Comparison of ENCODE assay signal across 8 mouse cellular contexts in genomic region chr3:97657655-97658411, GRCm38 (mm10). TPM values are rescaled to one million over a fixed set of nuclear protein-coding genes. Genes with fewer than 3 reads are reported as not detected.
DNase-seq lines count a peak whose midpoint lies in the region; ATAC-seq and TF ChIP-seq lines count a peak whose summit lies in the region.

Gene Prkab2 (plus strand): TSS chr3:97658193.

- H3K9ac ChIP-seq in MEL (ENCODE audit: control insufficient read depth, low read depth, low read length, poor library complexity, severe bottlenecking) = peak within 1 kb of the TSS; percentile 76
- H3K9ac ChIP-seq in forebrain, postnatal 0 days = peak within 1 kb of the TSS; percentile 65
- H3K9ac ChIP-seq in lung, embryonic 15.5 days = peak within 1 kb of the TSS; percentile 65

- WGBS in cerebellum, adult 2 months = under 1% methylated on average over 51 of the region's 51 CpGs
- 2% methylated on average over 46 of the region's 51 CpGs for WGBS in forebrain, postnatal 0 days
- WGBS in lung, embryonic 15.5 days = 2% methylated on average over 49 of the region's 51 CpGs

- H3K79me2 ChIP-seq in MEL (ENCODE audit: control insufficient read depth, insufficient read depth, low read length, poor library complexity) = peaks cover 3% of the 10 kb centered on the region; the same call in 1 of the 2 replicates

- peak within 1 kb of the TSS; percentile 34 for H3K27ac ChIP-seq in MEL (ENCODE audit: control insufficient read depth, low read depth, low read length)
- H3K27ac ChIP-seq in cerebellum, adult 2 months (ENCODE audit: insufficient read depth, low read length) = peak within 1 kb of the TSS; percentile 80
- peak within 1 kb of the TSS; percentile 67 for H3K27ac ChIP-seq in forebrain, postnatal 0 days (ENCODE audit: low read depth, low read length)
- H3K27ac ChIP-seq in lung, embryonic 15.5 days = peak within 1 kb of the TSS; percentile 41; the same call in 1 of the 2 replicates

- peak; percentile 96 for ATAC-seq in forebrain, postnatal 0 days
- peak; percentile 97 for ATAC-seq in lung, embryonic 15.5 days (ENCODE audit: borderline replicate concordance, extremely low read depth, low FRiP score, low TSS enrichment)

- H3K27me3 ChIP-seq in MEL (ENCODE audit: control insufficient read depth in 1 of 2, insufficient read depth in 2 of 2, low read length in 2 of 2) = no peaks in the 10 kb centered on the region
- H3K27me3 ChIP-seq in cerebellum, adult 2 months (ENCODE audit: control insufficient read depth, insufficient read depth, low read length) = no peaks in the 10 kb centered on the region
- no peaks in the 10 kb centered on the region for H3K27me3 ChIP-seq in forebrain, postnatal 0 days (ENCODE audit: insufficient read depth, low read length)
- no peaks in the 10 kb centered on the region for H3K27me3 ChIP-seq in lung, embryonic 15.5 days

- no peak for TF ChIP-seq RAD21 in MEL (IDR thresholded peaks at IDR 0.05; ENCODE audit: low read depth, low read length)

- H3K4me2 ChIP-seq in forebrain, postnatal 0 days (ENCODE audit: low read depth) = peak within 1 kb of the TSS; percentile 66
- H3K4me2 ChIP-seq in lung, embryonic 15.5 days = peak within 1 kb of the TSS; percentile 83

- no peaks in the 10 kb centered on the region for H3K9me3 ChIP-seq in MEL (replicated peaks; ENCODE audit: insufficient read depth, low read length)
- H3K9me3 ChIP-seq in forebrain, postnatal 0 days (ENCODE audit: low read length) = no peaks in the 10 kb centered on the region
- H3K9me3 ChIP-seq in lung, embryonic 15.5 days = no peaks in the 10 kb centered on the region

- TF ChIP-seq EP300 in MEL (IDR thresholded peaks at IDR 0.05; ENCODE audit: low read depth in 1 of 2, low read length in 2 of 2) = peak in 1 of 2 experiments; percentile 55; a peak in 2 of 4 replicates

- H3K4me1 ChIP-seq in MEL (ENCODE audit: control insufficient read depth in 1 of 2, insufficient read depth in 2 of 2, low read length in 2 of 2) = peaks cover 8 to 26% of the 10 kb centered on the region in 2 experiments
- H3K4me1 ChIP-seq in cerebellum, adult 2 months (ENCODE audit: control insufficient read depth, insufficient read depth, low read length) = no peaks in the 10 kb centered on the region; the same call in 1 of the 2 replicates
- H3K4me1 ChIP-seq in forebrain, postnatal 0 days (ENCODE audit: insufficient read depth) = peaks cover 8% of the 10 kb centered on the region; the same call in 1 of the 2 replicates
- peaks cover 12% of the 10 kb centered on the region for H3K4me1 ChIP-seq in lung, embryonic 15.5 days

- H3K36me3 ChIP-seq in MEL (ENCODE audit: control insufficient read depth in 1 of 2, insufficient read depth in 2 of 2, low read length in 2 of 2) = peaks cover 0 to 25% of the 10 kb centered on the region in 2 experiments; a peak in 2 of 4 replicates
- H3K36me3 ChIP-seq in forebrain, postnatal 0 days (ENCODE audit: insufficient read depth) = peaks cover 7% of the 10 kb centered on the region
- H3K36me3 ChIP-seq in lung, embryonic 15.5 days = no peaks in the 10 kb centered on the region

- peak within 1 kb of the TSS; percentile 83 to 94 for H3K4me3 ChIP-seq in MEL (ENCODE audit: control insufficient read depth in 1 of 2, insufficient read depth in 1 of 2, low read depth in 2 of 2, low read length in 2 of 2)
- H3K4me3 ChIP-seq in cerebellum, adult 2 months (replicated peaks; ENCODE audit: insufficient read depth, low read depth, low read length) = peak within 1 kb of the TSS; percentile 98
- H3K4me3 ChIP-seq in forebrain, postnatal 0 days (ENCODE audit: low read depth, low read length) = peak within 1 kb of the TSS; percentile 89
- H3K4me3 ChIP-seq in lung, embryonic 15.5 days = peak within 1 kb of the TSS; percentile 76

- peak; percentile 100 for DNase-seq in MEL (ENCODE audit: low read depth, low spot score)
- DNase-seq in cerebellum, adult 2 months = peak; percentile 98
- peak; percentile 98 for DNase-seq in forebrain, postnatal 0 days
- peak; percentile 100 for DNase-seq in heart, postnatal 4 days
- peak; percentile 98 to 99 for DNase-seq in layer of hippocampus, adult 8-10 months (ENCODE audit: low spot score in 2 of 2)
- DNase-seq in ovary, adult 18-20 months (ENCODE audit: low spot score) = peak; percentile 98
- DNase-seq in thymus, postnatal 0 days (ENCODE audit: low spot score) = peak; percentile 98

- TF ChIP-seq POLR2A in MEL (IDR thresholded peaks at IDR 0.05; ENCODE audit: control insufficient read depth in 1 of 2, insufficient read depth in 1 of 2, low read depth in 1 of 2, low read length in 2 of 2, poor library complexity in 1 of 2) = peak; percentile 75 to 94
- peak; percentile 85 for TF ChIP-seq POLR2A in cerebellum, adult 2 months (IDR thresholded peaks at IDR 0.05; ENCODE audit: borderline replicate concordance, insufficient read depth, low read length)

- 0 out of 6 replicates have a peak, but pooled peaks of 1 of the 3 experiments have one; percentile 4 for TF ChIP-seq CTCF in MEL (IDR thresholded peaks at IDR 0.05 in 2 of 3, conservative IDR thresholded peaks at IDR 0.05 in 1 of 3; ENCODE audit: control insufficient read depth in 1 of 3, insufficient read depth in 1 of 3, low read depth in 2 of 3, low read length in 3 of 3, poor library complexity in 1 of 3, severe bottlenecking in 1 of 3)
- TF ChIP-seq CTCF in cerebellum, adult 2 months (IDR thresholded peaks at IDR 0.05; ENCODE audit: borderline replicate concordance, insufficient read depth, low read depth, low read length) = no peak
- TF ChIP-seq CTCF in forebrain, postnatal 0 days (IDR thresholded peaks at IDR 0.05; ENCODE audit: low read depth) = no peak

TF ChIP-seq in MEL, 35 proteins besides CTCF, POLR2A, EP300 and RAD21:
- peak; percentile 63 for TF ChIP-seq BHLHE40 (IDR thresholded peaks at IDR 0.05; ENCODE audit: borderline replicate concordance, low read depth, low read length)
- TF ChIP-seq ETS1 (IDR thresholded peaks at IDR 0.05; ENCODE audit: low read depth, low read length) = peak; percentile 80
- peak; percentile 82 for TF ChIP-seq ELF1 (IDR thresholded peaks at IDR 0.05; ENCODE audit: low read depth, low read length)
- TF ChIP-seq ZNF384 (IDR thresholded peaks at IDR 0.05; ENCODE audit: low read depth, low read length) = peak; percentile 63
- peak; percentile 80 for TF ChIP-seq TCF12 (IDR thresholded peaks at IDR 0.05; ENCODE audit: low read depth, low read length)
- no peak; the same call in 1 of the 2 replicates for TF ChIP-seq KAT2A (conservative IDR thresholded peaks at IDR 0.05; ENCODE audit: low read depth, low read length)
- no peak; the same call in 1 of the 2 replicates for TF ChIP-seq CHD2 (IDR thresholded peaks at IDR 0.05; ENCODE audit: low read length)
- peak; percentile 97 for TF ChIP-seq MAZ (IDR thresholded peaks at IDR 0.05; ENCODE audit: low read depth, low read length)
- TF ChIP-seq MXI1 (IDR thresholded peaks at IDR 0.05; ENCODE audit: low read depth, low read length) = peak; percentile 98
- TF ChIP-seq HCFC1 (IDR thresholded peaks at IDR 0.05; ENCODE audit: low read depth, low read length) = peak; percentile 89
- TF ChIP-seq CHD1 (IDR thresholded peaks at IDR 0.05; ENCODE audit: low read depth, low read length) = no peak
- TF ChIP-seq SMC3 (IDR thresholded peaks at IDR 0.05; ENCODE audit: low read depth, low read length) = no peak
- peak; percentile 47; the same call in 1 of the 2 replicates for TF ChIP-seq RCOR1 (IDR thresholded peaks at IDR 0.05; ENCODE audit: low read depth, low read length)
- peak; percentile 85 for TF ChIP-seq MAX (IDR thresholded peaks at IDR 0.05; ENCODE audit: low read length)
- TF ChIP-seq E2F4 (IDR thresholded peaks at IDR 0.05; ENCODE audit: borderline replicate concordance, low read depth, low read length) = peak; percentile 64; the same call in 1 of the 2 replicates
- peak; percentile 82; the same call in 1 of the 2 replicates for TF ChIP-seq GABPA (IDR thresholded peaks at IDR 0.05; ENCODE audit: low read depth, low read length)
- TF ChIP-seq MAFK (IDR thresholded peaks at IDR 0.05; ENCODE audit: borderline replicate concordance, low read depth, low read length) = 0 out of 2 replicates have a peak, but pooled peaks have one; percentile 35
- peak; percentile 70 for TF ChIP-seq TBP (IDR thresholded peaks at IDR 0.05; ENCODE audit: low read depth, low read length)
- TF ChIP-seq SIN3A (IDR thresholded peaks at IDR 0.05; ENCODE audit: low read length) = peak; percentile 98
- peak; percentile 90; the same call in 1 of the 2 replicates for TF ChIP-seq POLR2AphosphoS2 (IDR thresholded peaks at IDR 0.05; ENCODE audit: low read length)
- peak; percentile 89 for TF ChIP-seq MYC (IDR thresholded peaks at IDR 0.05; ENCODE audit: low read depth, low read length)
- TF ChIP-seq NELFE (IDR thresholded peaks at IDR 0.05; ENCODE audit: low read depth, low read length) = peak; percentile 88
- TF ChIP-seq UBTF (IDR thresholded peaks at IDR 0.05; ENCODE audit: borderline replicate concordance, insufficient read depth, low read depth, low read length) = peak; percentile 43; the same call in 1 of the 2 replicates
- TF ChIP-seq NRF1 (IDR thresholded peaks at IDR 0.05; ENCODE audit: insufficient read depth, low read depth, low read length, poor library complexity, severe bottlenecking) = peak; percentile 93
- no peak for TF ChIP-seq POLR2AphosphoS5 (IDR thresholded peaks at IDR 0.05; ENCODE audit: borderline replicate concordance, low read depth, low read length)
- TF ChIP-seq USF1 (IDR thresholded peaks at IDR 0.05; ENCODE audit: low read depth, low read length) = peak; percentile 51
- TF ChIP-seq GATA1 (IDR thresholded peaks at IDR 0.05; ENCODE audit: low read depth, low read length) = no peak
- TF ChIP-seq ZMIZ1 (IDR thresholded peaks at IDR 0.05; ENCODE audit: low read depth, low read length) = peak; percentile 96
- TF ChIP-seq TAL1 (IDR thresholded peaks at IDR 0.05; ENCODE audit: low read length) = no peak

RNA-seq across cellular contexts. Expression of gene Prkab2, which starts in this region (rescaled TPM):
- total RNA-seq in MEL (2012; rRNA removed) = 2.5 and 3.3 TPM in 2 replicates
- 1 to 10 TPM in 1 of 2 experiments, not detected in 1; 7.0 TPM for polyA plus RNA-seq in MEL (2012; ENCODE audit: insufficient read depth in 1 of 2, insufficient read length in 2 of 2, low read depth in 1 of 2, low replicate concordance in 2 of 2, missing spikeins in 1 of 2)
- polyA plus RNA-seq in cerebellum, adult 2 months (2012; rRNA removed) = 26.6 and 26.8 TPM in 2 replicates
- total RNA-seq in forebrain, postnatal 0 days (2014; rRNA removed) = 24.5 and 24.9 TPM in 2 replicates
- 12.7 and 18.1 TPM in 2 replicates for polyA plus RNA-seq in forebrain, postnatal 0 days (2015; fragmentation: Nextera tagmentation; extraction: Ambion mirVana)
- 10 to 100 TPM; 17.0 to 18.5 TPM for total RNA-seq in heart, postnatal 4 days (2021)
- 10 to 100 TPM; 27.4 to 46.3 (median 35.7) TPM for total RNA-seq in layer of hippocampus, adult 8-10 months (2022)
- polyA plus RNA-seq in lung, embryonic 15.5 days (2015; fragmentation: Nextera tagmentation; extraction: Ambion mirVana) = 4.9 and 5.1 TPM in 2 replicates
- polyA plus RNA-seq in thymus, postnatal 0 days (2015; fragmentation: Nextera tagmentation; extraction: Ambion mirVana) = 3.4 and 3.6 TPM in 2 replicates

Comparison
In these comparisons a context has a peak if more than half of its experiments do, and no peak if none do; other contexts are left out.
1. Peak in every context shown above with its lines: DNase-seq, ATAC-seq, H3K4me3 ChIP-seq and H3K27ac ChIP-seq.